Mouse (Mus musculus): ENCODE measurements around the gene Ccdc175.

GRCm38 (mm10) chr12:72070327-72071269 lies 114.2 kb downstream of the Ccdc175 start, which contains the start of gene Gpr135:
- TF ChIP-seq CTCF (IDR thresholded peaks at IDR 0.05; ENCODE audit: low read depth) = peak; percentile 79
- TF ChIP-seq EP300 (IDR thresholded peaks at IDR 0.05; ENCODE audit: low read depth) = no peak

Measured in heart, postnatal 0 days (tissue).